Mouse (Mus musculus) embryonic stem cell, embryonic (primary cell): ENCODE measurements around the gene Parp4.

Source experiments
- CTCF ChIA-PET, 4 experiments: fragments of 300-600 bp in 2 of 4; fragments of 350-600 bp in 2 of 4; sonication (Branson Sonifier 250); formaldehyde crosslinking; loops; one replicate each; lab custom pipeline; 2022; ENCODE audit warnings: inconsistent platforms in 2 of 4; lab: Charles Lee
- POLR2A ChIA-PET, 4 experiments: fragments of 300-600 bp in 2 of 4; fragments of 350-600 bp in 2 of 4; sonication (Branson Sonifier 250); formaldehyde crosslinking; loops; one replicate each; lab custom pipeline; 2022; ENCODE audit warnings: antibody characterized with exemption in 4 of 4, inconsistent platforms in 1 of 4; lab: Charles Lee

The Parp4 gene

DNA sequence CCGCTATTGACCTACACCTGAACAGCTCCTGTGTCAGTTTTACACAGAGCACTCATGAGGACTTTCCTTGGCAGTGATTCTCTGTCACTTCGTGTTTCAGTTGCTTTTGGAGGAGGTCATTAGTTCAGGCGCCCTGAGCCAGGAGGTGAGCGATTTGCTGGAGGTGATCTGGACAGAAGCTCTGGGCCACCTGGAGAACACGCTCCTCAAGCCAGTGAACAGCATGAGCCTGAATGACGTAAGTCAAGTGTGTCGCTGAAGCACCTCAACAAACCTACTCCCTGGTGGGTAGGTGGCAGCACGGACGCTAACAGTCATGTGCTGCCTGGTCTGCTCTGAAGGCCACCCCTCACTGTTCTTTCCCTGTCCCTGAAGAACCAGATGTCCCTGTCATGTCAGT, 16.8 kb downstream of the Parp4 start:
- POLR2A ChIA-PET, result no interaction called here
- CTCF ChIA-PET, result no interaction called here

- CTCF ChIA-PET, result no interaction called here
- POLR2A ChIA-PET, result no interaction called here
Measured at GRCm38 (mm10) chr14:56594811-56595210, 19.4 kb downstream of the Parp4 start.

DNA sequence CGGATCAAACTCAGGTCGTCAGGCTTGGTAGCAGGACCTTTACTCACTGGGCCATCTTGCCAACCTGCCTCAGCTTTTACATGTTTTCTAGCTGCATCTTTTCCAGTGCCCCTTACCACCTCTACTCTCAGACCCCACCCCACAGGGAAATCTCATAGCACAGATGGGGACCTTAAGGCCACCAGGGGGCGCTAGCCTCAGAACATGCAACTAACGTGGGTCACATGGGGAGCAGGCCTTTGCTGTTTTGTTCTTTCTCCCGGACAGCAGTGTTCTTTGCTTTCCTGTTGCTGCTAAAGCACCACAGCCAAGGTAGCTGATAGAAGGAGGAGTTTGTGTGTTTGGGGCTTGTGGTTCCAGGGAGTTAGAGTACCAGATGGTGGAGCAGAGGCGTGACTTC, 23.3 kb downstream of the Parp4 start:
- ChIA-PET POLR2A (interaction anchor here (0.6 to 1.6 kb wide), 17 partner anchors 11 to 1008 kb away, joined by 3 to 7 read pairs (median 4); partner anchors contain the start of genes Cenpj (in 1 of the 4), Mphosph8 (in 1 of the 4), Parp4 (in 1 of the 4) and Psme2 (in 1 of the 4)), CTCF (interaction anchor here (0.6 to 1.2 kb wide), 8 partner anchors 9 to 1812 kb away, joined by 3 to 10 read pairs (median 4); no protein-coding TSS in a partner anchor)

DNA sequence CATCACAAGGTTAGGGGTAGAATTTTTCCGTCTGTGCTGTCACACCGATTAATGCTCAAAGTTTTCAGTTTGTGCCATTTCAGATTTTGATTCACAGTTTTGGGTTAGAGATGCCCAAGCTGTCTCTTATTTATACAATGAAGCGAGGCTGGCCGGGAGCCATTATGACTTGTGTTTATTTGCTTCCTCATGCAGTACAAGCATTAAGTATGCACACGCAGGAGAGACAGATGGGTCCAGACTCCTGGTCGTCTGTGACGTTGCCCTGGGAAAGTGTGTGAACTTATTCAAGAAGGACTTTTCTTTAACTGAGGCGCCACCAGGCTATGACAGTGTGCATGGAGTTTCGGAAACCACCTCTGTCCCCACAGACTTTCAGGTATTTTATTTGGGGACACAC, 26.6 kb downstream of the Parp4 start:
- ChIA-PET POLR2A (no interaction called here), CTCF (no interaction called here)

DNA sequence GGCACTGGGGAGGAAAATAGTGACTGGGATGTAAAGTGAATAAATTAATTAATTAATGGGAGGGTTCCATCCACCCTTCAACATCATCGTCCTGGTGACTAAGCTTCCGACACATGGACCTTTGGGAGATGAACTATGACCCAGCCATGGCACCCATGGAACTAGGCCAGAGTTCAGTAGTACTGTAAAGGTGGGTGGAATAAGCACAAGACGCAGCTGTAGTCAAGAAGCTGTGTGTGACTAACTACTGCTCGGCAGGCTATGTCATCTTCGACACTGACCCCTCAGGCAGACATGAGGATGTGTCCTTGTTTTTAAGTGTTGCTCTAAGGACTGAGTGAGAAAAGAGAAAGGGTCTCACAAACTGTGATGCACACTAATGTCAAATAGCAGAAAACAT, 29.0 kb downstream of the Parp4 start:
- ChIA-PET CTCF (interaction anchor here in 1 of 4 experiments (1.1 kb wide), 1 partner anchor 10 kb away, joined by 3 read pairs; no protein-coding TSS in a partner anchor), POLR2A (no interaction called here)

- POLR2A ChIA-PET, result no interaction called here
- CTCF ChIA-PET, result no interaction called here
Measured at GRCm38 (mm10) chr14:56605136-56605535, 29.7 kb downstream of the Parp4 start.

GRCm38 (mm10) chr14:56613212-56613611, 37.8 kb downstream of the Parp4 start:
- POLR2A ChIA-PET, result interaction anchor here in 1 of 4 experiments (1.5 kb wide), 1 partner anchor 47 kb away, joined by 3 read pairs; no protein-coding TSS in a partner anchor
- CTCF ChIA-PET, result interaction anchor here (0.7 to 1.5 kb wide), 7 partner anchors 9 to 238 kb away, joined by 3 to 4 read pairs (median 3); no protein-coding TSS in a partner anchor

- ChIA-PET POLR2A (no interaction called here), CTCF (no interaction called here)
Measured at GRCm38 (mm10) chr14:56617470-56617869, 42.1 kb downstream of the Parp4 start.

DNA sequence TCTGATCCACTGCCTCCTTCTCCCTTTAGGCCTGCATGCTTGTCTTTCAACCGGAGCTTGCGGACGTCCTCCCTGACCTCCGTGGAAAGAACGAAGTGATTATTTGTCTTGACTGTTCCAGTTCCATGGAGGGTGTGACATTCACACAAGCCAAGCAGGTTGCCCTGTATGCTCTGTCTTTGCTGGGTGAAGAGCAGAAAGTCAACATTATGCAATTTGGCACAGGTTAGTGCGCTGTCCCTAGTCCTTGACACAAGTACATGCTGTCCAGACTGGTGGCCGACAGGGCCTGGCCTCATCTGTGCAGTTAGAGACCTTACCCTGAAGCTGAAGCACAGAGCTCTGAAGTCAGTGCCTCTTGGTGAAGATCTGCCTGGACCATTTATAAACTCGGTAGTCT, 45.0 kb downstream of the Parp4 start:
- CTCF ChIA-PET, result interaction anchor here in 1 of 4 experiments (0.7 kb wide), 1 partner anchor 626 kb away, joined by 7 read pairs; no protein-coding TSS in a partner anchor

DNA sequence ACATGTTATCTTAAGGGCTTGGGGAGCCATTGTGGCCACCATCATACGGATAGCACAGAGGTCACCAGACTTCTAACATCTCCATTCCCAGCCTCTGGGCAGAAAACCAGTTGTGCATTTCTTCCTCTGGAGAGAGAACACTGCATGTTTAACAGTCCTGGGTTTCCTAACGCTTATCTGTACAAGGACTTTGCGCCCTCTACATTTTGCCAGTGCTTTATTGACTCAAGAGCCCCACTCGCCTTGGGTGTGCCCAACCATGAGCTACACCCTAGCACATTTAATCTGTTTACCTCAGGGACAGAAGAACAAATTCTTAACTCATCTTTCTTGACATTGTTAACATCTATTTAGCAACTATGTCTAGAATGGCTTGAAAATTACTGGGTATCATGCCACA, 50.8 kb downstream of the Parp4 start:
- CTCF ChIA-PET, result interaction anchor here in 2 of 4 experiments (1.2 to 1.6 kb wide), 2 partner anchors 27 to 251 kb away, joined by 3 read pairs; no protein-coding TSS in a partner anchor
- POLR2A ChIA-PET, result interaction anchor here in 2 of 4 experiments (0.9 to 1.2 kb wide), 3 partner anchors 12 to 217 kb away, joined by 3 to 4 read pairs (median 3); no protein-coding TSS in a partner anchor

More for the DNA sequence above, 45.0 kb downstream of the Parp4 start:
- POLR2A ChIA-PET, result no interaction called here

GRCm38 (mm10) chr14:56628336-56628735, 52.9 kb downstream of the Parp4 start:
- POLR2A ChIA-PET, result no interaction called here
- CTCF ChIA-PET, result no interaction called here

DNA sequence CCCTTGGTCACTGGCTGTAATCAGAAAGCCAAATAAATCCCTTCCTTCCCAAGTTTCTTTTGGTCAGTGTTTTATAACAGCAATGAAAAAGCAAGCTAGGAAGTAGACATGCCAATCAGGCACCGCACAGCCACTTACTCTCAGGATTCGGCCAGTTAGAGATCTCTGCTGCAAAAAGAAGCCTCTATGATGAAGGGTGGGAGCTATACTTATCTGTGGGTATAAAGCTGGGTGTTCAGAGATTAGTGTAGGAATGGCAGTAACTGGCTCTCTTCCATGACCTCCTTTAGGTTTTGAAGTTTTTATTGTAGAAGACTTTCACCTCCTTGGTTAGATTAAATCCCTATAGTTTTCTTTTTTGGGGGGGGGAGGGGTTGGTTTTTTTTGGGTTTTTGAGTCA, 55.7 kb downstream of the Parp4 start:
- CTCF ChIA-PET, result no interaction called here
- POLR2A ChIA-PET, result interaction anchor here in 2 of 4 experiments (0.6 to 1.0 kb wide), 4 partner anchors 9 to 81 kb away, joined by 3 to 5 read pairs (median 4); no protein-coding TSS in a partner anchor

GRCm38 (mm10) chr14:56647206-56647605, 71.8 kb downstream of the Parp4 start:
- CTCF ChIA-PET, result no interaction called here
- POLR2A ChIA-PET, result no interaction called here

GRCm38 (mm10) chr14:56649448-56649847, 74.0 kb downstream of the Parp4 start:
- ChIA-PET POLR2A (interaction anchor here in 3 of 4 experiments (0.6 to 0.7 kb wide), 4 partner anchors 78 to 1353 kb away, joined by 3 to 9 read pairs (median 4); no protein-coding TSS in a partner anchor), CTCF (interaction anchor here in 2 of 4 experiments (0.6 to 0.7 kb wide), 2 partner anchors 50 to 226 kb away, joined by 3 read pairs; no protein-coding TSS in a partner anchor)

GRCm38 (mm10) chr14:56665651-56666050, 90.2 kb downstream of the Parp4 start:
- CTCF ChIA-PET, result no interaction called here
- POLR2A ChIA-PET, result interaction anchor here in 1 of 4 experiments (0.9 kb wide), 1 partner anchor 67 kb away, joined by 3 read pairs; no protein-coding TSS in a partner anchor

DNA sequence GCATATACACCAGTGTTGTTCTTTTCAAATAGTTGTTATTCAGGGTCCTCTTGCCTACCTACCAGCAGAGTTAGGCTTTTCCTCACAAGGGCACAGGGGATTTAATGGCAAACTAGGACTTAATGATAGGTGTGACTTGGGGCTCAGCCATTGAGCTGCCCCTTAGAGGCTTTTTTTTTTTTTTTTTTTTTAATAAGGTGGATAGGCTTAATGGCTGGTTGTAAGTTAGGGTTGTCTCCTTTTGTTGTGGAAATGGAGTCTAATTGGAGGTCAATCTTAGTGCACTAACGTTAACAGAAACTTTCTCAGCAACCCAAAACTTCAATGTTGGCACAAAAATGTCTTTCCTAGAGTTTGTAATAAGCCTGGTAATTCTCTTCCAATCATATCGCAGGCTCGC, 91.5 kb downstream of the Parp4 start:
- CTCF ChIA-PET, result no interaction called here
- POLR2A ChIA-PET, result interaction anchor here in 2 of 4 experiments (0.6 to 6.3 kb wide), 4 partner anchors 11 to 119 kb away, joined by 3 to 43 read pairs (median 7); no protein-coding TSS in a partner anchor

GRCm38 (mm10) chr14:56667969-56668802, 92.8 kb downstream of the Parp4 start, which contains the start of gene Mphosph8:
Gene Mphosph8 (plus strand): TSS chr14:56668248.
- CTCF ChIA-PET, result interaction anchor here in 1 of 4 experiments (0.6 kb wide), 1 partner anchor 87 kb away, joined by 3 read pairs; no protein-coding TSS in a partner anchor
- POLR2A ChIA-PET, result interaction anchor here (0.6 to 6.3 kb wide), 24 partner anchors 9 to 937 kb away, joined by 3 to 43 read pairs (median 3); partner anchors contain the start of gene Gja3 (in 1 of the 4)

GRCm38 (mm10) chr14:56669046-56669620, 93.7 kb downstream of the Parp4 start:
- ChIA-PET POLR2A (interaction anchor here (0.8 to 6.3 kb wide), 9 partner anchors 8 to 289 kb away, joined by 3 to 43 read pairs (median 4); no protein-coding TSS in a partner anchor), CTCF (no interaction called here)

GRCm38 (mm10) chr14:56685426-56685825, 110.0 kb downstream of the Parp4 start:
- POLR2A ChIA-PET, result interaction anchor here in 1 of 4 experiments (1.3 to 6.2 kb wide), 3 partner anchors 10 to 25 kb away, joined by 3 to 43 read pairs (median 6); partner anchors contain the start of gene Mphosph8
- CTCF ChIA-PET, result no interaction called here
